Mouse (Mus musculus): ENCODE measurements at regions not wholly inside any gene's neighbourhood (a gene's known extent, or its start where the extent isn't known, plus 50 kb on each side); places are given as distances from the start of the nearest gene placed in this dataset.

GRCm38 (mm10) chr19:13982823-13983222, 69.5 kb downstream of the Olfr1505 start:
- TF ChIP-seq EP300 (IDR thresholded peaks at IDR 0.05; ENCODE audit: low read depth) (no peak), CTCF (IDR thresholded peaks at IDR 0.05; ENCODE audit: low read depth) (no peak)

Data from liver, embryonic 14.5 days (tissue).